Mouse (Mus musculus) intestine, embryonic 14.5 days (tissue): Measurements from ENCODE around the gene Def8. TPM values are rescaled to one million over a fixed set of nuclear protein-coding genes. Genes with fewer than 3 reads are reported as not detected.
"Not testable (repeated sequence)": the region's sequence is repeated elsewhere in the genome, so short reads cannot be mapped to it uniquely, and the experiment has no call there.

Experiments
- ATAC-seq: fragments of 200-750 bp; cut with Nextera tagmentation; replicated peaks from 2 replicates; pipeline ENCODE4 v1.8.0; 2017; ENCODE audit warnings: low read depth, moderate number of reproducible peaks, moderate TSS enrichment, moderate library complexity; ENCODE audit not compliant: low FRiP score, low TSS enrichment
- DNase-seq: peaks from one replicate; pipeline ENCODE4 v3.0.0-alpha.2; 2018; ENCODE audit warnings: low spot score
- H3K27ac ChIP-seq: fragments of 300-500 bp; sonication (generic); 2 replicates; pipeline ENCODE4 v1.5.1; 2014; ENCODE audit warnings: low read depth, mild to moderate bottlenecking, control low read depth
- H3K27me3 ChIP-seq: fragments of 300-500 bp; sonication (generic); replicated peaks from 2 replicates; pipeline ENCODE4 v1.6.1; 2014; ENCODE audit warnings: low read length, control low read depth; ENCODE audit not compliant: control insufficient read depth, insufficient read depth
- H3K36me3 ChIP-seq: fragments of 300-500 bp; sonication (generic); 2 replicates; pipeline ENCODE4 v1.6.1; 2014; ENCODE audit warnings: low read length, control low read depth; ENCODE audit not compliant: control insufficient read depth, insufficient read depth
- H3K4me1 ChIP-seq: fragments of 300-500 bp; sonication (generic); replicated peaks from 2 replicates; pipeline ENCODE4 v1.6.1; 2014; ENCODE audit warnings: low read length, control low read depth, mixed read lengths; ENCODE audit not compliant: control insufficient read depth, insufficient read depth
- H3K4me2 ChIP-seq: fragments of 300-500 bp; sonication (generic); 2 replicates; pipeline ENCODE4 v1.6.1; 2014; ENCODE audit warnings: low read length
- H3K4me3 ChIP-seq: fragments of 300-500 bp; sonication (generic); 2 replicates; pipeline ENCODE4 v1.5.1; 2014; ENCODE audit warnings: low read depth, low read length, control low read depth, mixed read lengths
- H3K9ac ChIP-seq: fragments of 300-500 bp; sonication (generic); 2 replicates; pipeline ENCODE4 v1.6.1; 2014; ENCODE audit warnings: mild to moderate bottlenecking, low read length
- H3K9me3 ChIP-seq: fragments of 300-500 bp; sonication (generic); 2 replicates; pipeline ENCODE4 v1.6.1; 2016; ENCODE audit warnings: low read length, control low read depth; ENCODE audit not compliant: control insufficient read depth
- WGBS: fragments of 180-500 bp; shearing (Covaris S2); extraction: QIAGEN DNeasy Blood & Tissue Kit; methylation state at CpG from one replicate; pipeline ENCODE4 v1.1.7; 2014; 5-methylcytosine and 5-hydroxymethylcytosine counted together
- polyA plus RNA-seq: library from polyadenylated mRNA; unstranded; fragments of >200 nt; fragmentation: Nextera tagmentation; extraction: Ambion mirVana; gene quantifications from 2 replicates; pipeline ENCODE4 v1.2.1, GENCODE M21; 2014

Gene Def8
- polyA plus RNA-seq, 1 experiment from 2014 or later, result 32.6 TPM

- Histone ChIP-seq H3K9me3 (no peaks in the 10 kb centered on the region), H3K27me3 (no peaks in the 10 kb centered on the region), H3K36me3 (no peaks in the 10 kb centered on the region), H3K4me1 (peaks cover 7% of the 10 kb centered on the region; the same call in 1 of the 2 replicates), H3K4me2 (peak overlapping the region; percentile 57), H3K9ac (no peak overlapping the region), H3K4me3 (peak overlapping the region; percentile 69; the same call in 1 of the 2 replicates), H3K27ac (no peak overlapping the region)
- DNase-seq, result no peak
- 0 out of 2 replicates have a peak, but pooled peaks have one; percentile 5 for ATAC-seq
- WGBS, result 84% methylated on average over 5 of the region's 5 CpGs
Observed at GRCm38 (mm10) chr8:123442351-123442750, 19.0 kb downstream of the Def8 start.

GRCm38 (mm10) chr8:123442871-123443575 is 19.7 kb downstream of the Def8 start:
- peak; percentile 95 for ATAC-seq

GRCm38 (mm10) chr8:123443576-123443921 is 20.2 kb downstream of the Def8 start:
- Histone ChIP-seq H3K9me3 (no peaks in the 10 kb centered on the region), H3K27ac (peak overlapping the region; percentile 67; the same call in 1 of the 2 replicates), H3K4me3 (peak overlapping the region; percentile 69), H3K4me2 (peak overlapping the region; percentile 57), H3K27me3 (no peaks in the 10 kb centered on the region), H3K9ac (peak overlapping the region; percentile 82), H3K4me1 (peaks cover 7% of the 10 kb centered on the region; the same call in 1 of the 2 replicates), H3K36me3 (no peaks in the 10 kb centered on the region)
- no peak for DNase-seq
- no peak for ATAC-seq
- 23% methylated on average over 4 of the region's 4 CpGs for WGBS

More at GRCm38 (mm10) chr8:123442871-123443575, 19.7 kb downstream of the Def8 start:
- peaks cover 7% of the 10 kb centered on the region; the same call in 1 of the 2 replicates for H3K4me1 ChIP-seq
- H3K27me3 ChIP-seq, result no peaks in the 10 kb centered on the region
- peak overlapping the region; percentile 69 for H3K4me3 ChIP-seq
- peak; percentile 99 for DNase-seq
- peak overlapping the region; percentile 57 for H3K4me2 ChIP-seq
- H3K36me3 ChIP-seq, result no peaks in the 10 kb centered on the region
- H3K9me3 ChIP-seq, result no peaks in the 10 kb centered on the region
- H3K27ac ChIP-seq, result peak overlapping the region; percentile 67
- WGBS, result under 1% methylated on average over 39 of the region's 41 CpGs
- peak overlapping the region; percentile 82 for H3K9ac ChIP-seq

GRCm38 (mm10) chr8:123444131-123444530 is 20.8 kb downstream of the Def8 start:
- Histone ChIP-seq H3K9me3 (no peaks in the 10 kb centered on the region), H3K36me3 (peaks cover 2% of the 10 kb centered on the region), H3K4me2 (no peak overlapping the region; the same call in 1 of the 2 replicates), H3K27ac (no peak overlapping the region), H3K9ac (no peak overlapping the region), H3K4me1 (peaks cover 7% of the 10 kb centered on the region; the same call in 1 of the 2 replicates), H3K4me3 (no peak overlapping the region), H3K27me3 (no peaks in the 10 kb centered on the region)
- ATAC-seq, result no peak
- WGBS, result 82% methylated on average over 6 of the region's 6 CpGs
- no peak for DNase-seq

- WGBS, result 89% methylated on average over 10 of the region's 10 CpGs
- ATAC-seq (no peak), DNase-seq (no peak)
- no peaks in the 10 kb centered on the region for H3K9me3 ChIP-seq
- no peak overlapping the region for H3K27ac ChIP-seq
- peaks cover 7% of the 10 kb centered on the region; the same call in 1 of the 2 replicates for H3K4me1 ChIP-seq
- H3K36me3 ChIP-seq, result peaks cover 13% of the 10 kb centered on the region
- H3K4me3 ChIP-seq, result no peak overlapping the region
- no peak overlapping the region for H3K4me2 ChIP-seq
- H3K9ac ChIP-seq, result no peak overlapping the region
- H3K27me3 ChIP-seq, result no peaks in the 10 kb centered on the region
Observed at GRCm38 (mm10) chr8:123445981-123446380, 22.7 kb downstream of the Def8 start.

- WGBS, result 77% methylated on average over 6 of the region's 6 CpGs
- Histone ChIP-seq H3K27ac (no peak overlapping the region), H3K36me3 (peaks cover 16% of the 10 kb centered on the region), H3K4me3 (no peak overlapping the region), H3K27me3 (no peaks in the 10 kb centered on the region), H3K9ac (no peak overlapping the region), H3K4me1 (peaks cover 7% of the 10 kb centered on the region; the same call in 1 of the 2 replicates), H3K4me2 (no peak overlapping the region), H3K9me3 (no peaks in the 10 kb centered on the region)
- DNase-seq (no peak), ATAC-seq (no peak)
Observed at GRCm38 (mm10) chr8:123446799-123447198, 23.5 kb downstream of the Def8 start.

- no peak overlapping the region for H3K4me2 ChIP-seq
- H3K4me1 ChIP-seq, result no peaks in the 10 kb centered on the region
- DNase-seq (no peak), ATAC-seq (no peak)
- 89% methylated on average over 5 of the region's 5 CpGs for WGBS
- no peak overlapping the region for H3K27ac ChIP-seq
- H3K9me3 ChIP-seq, result no peaks in the 10 kb centered on the region
- peaks cover 47% of the 10 kb centered on the region for H3K36me3 ChIP-seq
- H3K4me3 ChIP-seq, result no peak overlapping the region
- H3K27me3 ChIP-seq, result no peaks in the 10 kb centered on the region
- H3K9ac ChIP-seq, result no peak overlapping the region
Observed at GRCm38 (mm10) chr8:123450783-123451182, 27.5 kb downstream of the Def8 start.

- DNase-seq, H3K27me3 ChIP-seq, ATAC-seq, H3K4me3 ChIP-seq, H3K9ac ChIP-seq, H3K27ac ChIP-seq, H3K4me1 ChIP-seq, H3K4me2 ChIP-seq, H3K9me3 ChIP-seq: not testable (repeated sequence)
- H3K36me3 ChIP-seq, result peaks cover 53% of the 10 kb centered on the region
- 96% methylated on average over 12 of the region's 12 CpGs for WGBS
Observed at GRCm38 (mm10) chr8:123451747-123452146, 28.4 kb downstream of the Def8 start.

- DNase-seq (no peak), ATAC-seq (no peak)
- WGBS, result 77% methylated on average over 4 of the region's 4 CpGs
- no peak overlapping the region for H3K4me2 ChIP-seq
- no peaks in the 10 kb centered on the region for H3K9me3 ChIP-seq
- H3K27ac ChIP-seq, result no peak overlapping the region
- H3K36me3 ChIP-seq, result peaks cover 56% of the 10 kb centered on the region
- H3K9ac ChIP-seq, result no peak overlapping the region
- no peaks in the 10 kb centered on the region for H3K4me1 ChIP-seq
- no peaks in the 10 kb centered on the region for H3K27me3 ChIP-seq
- H3K4me3 ChIP-seq, result no peak overlapping the region
Observed at GRCm38 (mm10) chr8:123452149-123452548, 28.8 kb downstream of the Def8 start.
